Mouse (Mus musculus): ENCODE results near the gene Syf2. TPM values are rescaled to one million over a fixed set of nuclear protein-coding genes. Genes with fewer than 3 reads are reported as not detected.

Syf2 gene
- polyA plus RNA-seq, 2 experiments = 42.9 to 52.6 TPM

DNA sequence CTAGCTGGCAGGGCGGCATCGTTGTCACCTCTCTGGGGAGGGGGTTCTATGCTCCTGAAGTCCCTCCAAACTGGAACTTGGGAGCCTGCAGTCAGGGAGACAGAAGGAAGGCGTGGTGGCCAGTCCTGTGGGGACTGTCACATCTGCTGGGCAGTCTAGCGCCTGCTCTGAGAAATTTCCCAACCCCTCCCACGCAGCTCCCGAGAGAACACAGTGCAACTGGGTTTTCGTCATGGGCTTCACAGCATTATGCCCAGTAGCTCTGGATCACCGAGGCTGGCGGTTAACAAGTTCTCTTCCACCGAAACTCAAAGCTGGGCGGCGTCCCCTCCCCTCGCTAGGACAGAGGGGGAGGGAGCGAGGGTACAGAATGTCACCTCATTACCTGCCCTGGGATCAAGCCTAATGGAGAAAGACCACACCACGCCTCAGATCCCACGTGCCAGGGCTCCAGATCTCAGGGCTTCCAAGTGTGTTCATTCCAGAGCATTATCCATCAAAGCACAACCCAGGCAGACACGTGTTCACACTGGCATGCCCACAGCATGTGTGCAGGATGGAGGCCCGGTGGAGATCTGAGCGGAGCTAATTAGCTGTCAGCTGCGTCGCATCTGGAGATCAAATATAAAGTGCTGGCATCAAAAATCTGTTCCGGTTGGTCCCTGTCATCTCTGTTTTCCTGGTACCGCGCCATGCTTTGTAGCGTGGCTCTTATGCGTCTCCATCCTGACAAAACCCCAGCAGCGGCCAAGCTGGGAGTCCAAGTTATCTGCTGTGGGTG lies 13.2 kb downstream of the Syf2 start:
- ATAC-seq (ENCODE audit: insufficient read depth) (no peak), DNase-seq (ENCODE audit: low read depth in 3 of 3, low spot score in 3 of 3) (no peak)
- no peak overlapping the region for H3K9ac ChIP-seq (replicated peaks)
- H3K9me3 ChIP-seq (ENCODE audit: control insufficient read depth, low read length) = no peaks in the 10 kb centered on the region
- H3K27ac ChIP-seq = no peak overlapping the region
- no peaks in the 10 kb centered on the region for H3K36me3 ChIP-seq (replicated peaks; ENCODE audit: control insufficient read depth, insufficient read depth, low read depth)
- no peak overlapping the region for H3K4me3 ChIP-seq (ENCODE audit: insufficient read depth in 1 of 2, low read depth in 2 of 2, low read length in 2 of 2)
- H3K4me1 ChIP-seq (replicated peaks; ENCODE audit: control insufficient read depth in 2 of 2, insufficient read depth in 2 of 2, low read length in 1 of 2) = peaks cover 0 to 3% of the 10 kb centered on the region in 2 experiments; a peak in 2 of 4 replicates
- TF ChIP-seq EP300 (IDR thresholded peaks at IDR 0.05; ENCODE audit: low read depth) = no peak
- no peak for TF ChIP-seq CTCF (IDR thresholded peaks at IDR 0.05; ENCODE audit: low read depth)
- H3K4me2 ChIP-seq (ENCODE audit: low read depth) = no peak overlapping the region
- H3K27me3 ChIP-seq (ENCODE audit: control insufficient read depth, insufficient read depth, low read length) = peaks cover 4% of the 10 kb centered on the region
- 54% methylated on average over 26 of the region's 27 CpGs for WGBS (ENCODE audit: insufficient replicate concordance)

DNA sequence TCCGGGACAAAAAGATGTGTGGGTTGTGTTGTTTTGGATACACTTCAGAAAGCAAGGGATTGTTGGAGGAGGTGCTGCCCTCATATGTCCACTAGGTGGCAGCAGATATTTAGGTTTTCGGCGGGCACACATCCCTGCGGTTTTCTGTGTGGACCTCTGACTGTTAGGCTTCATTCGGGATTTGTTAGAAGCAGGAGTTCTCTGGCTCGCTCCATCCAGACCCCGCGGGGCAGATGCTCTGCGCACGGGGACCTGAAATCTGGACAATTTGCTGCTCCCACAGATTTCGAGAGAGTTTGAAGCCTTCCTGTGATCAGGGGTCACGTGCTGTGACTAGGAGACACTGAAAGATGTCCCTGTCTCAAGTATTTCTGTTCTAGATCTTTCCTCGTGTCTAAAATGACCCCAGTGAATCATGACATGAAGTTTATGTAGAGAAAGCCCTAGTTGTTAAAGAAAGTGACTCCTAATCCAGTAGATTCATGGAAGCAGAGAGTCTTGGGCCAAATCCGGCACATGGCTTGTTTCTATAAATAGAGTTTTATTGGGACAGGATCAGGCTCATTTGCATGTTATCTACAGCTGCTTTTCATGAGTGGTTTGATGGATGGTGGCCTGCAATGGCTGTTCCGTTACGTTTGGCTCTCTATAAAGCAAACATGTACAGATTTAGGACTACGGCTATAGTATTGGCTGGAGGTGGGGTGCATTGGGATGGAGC lies 15.5 kb downstream of the Syf2 start:
- Histone ChIP-seq H3K4me3 (ENCODE audit: insufficient read depth in 1 of 2, low read depth in 2 of 2, low read length in 2 of 2) (peak overlapping the region in 1 of 2 experiments; percentile 33; a peak in 2 of 4 replicates), H3K4me2 (ENCODE audit: low read depth) (peak overlapping the region; percentile 41), H3K27me3 (ENCODE audit: control insufficient read depth, insufficient read depth, low read length) (peaks cover 4% of the 10 kb centered on the region), H3K9ac (replicated peaks) (no peak overlapping the region), H3K9me3 (ENCODE audit: control insufficient read depth, low read length) (no peaks in the 10 kb centered on the region), H3K4me1 (replicated peaks; ENCODE audit: control insufficient read depth in 2 of 2, insufficient read depth in 2 of 2, low read length in 1 of 2) (peaks cover 0 to 3% of the 10 kb centered on the region in 2 experiments; a peak in 2 of 4 replicates), H3K27ac (no peak overlapping the region), H3K36me3 (replicated peaks; ENCODE audit: control insufficient read depth, insufficient read depth, low read depth) (no peaks in the 10 kb centered on the region)
- ATAC-seq (ENCODE audit: insufficient read depth) (peak; percentile 56; the same call in 1 of the 2 replicates), DNase-seq (ENCODE audit: low read depth in 3 of 3, low spot score in 3 of 3) (peak in 2 of 3 experiments; percentile 39 to 44)
- peak; percentile 94 for TF ChIP-seq CTCF (IDR thresholded peaks at IDR 0.05; ENCODE audit: low read depth)
- no peak for TF ChIP-seq EP300 (IDR thresholded peaks at IDR 0.05; ENCODE audit: low read depth)
- WGBS (ENCODE audit: insufficient replicate concordance) = 8% methylated on average over 17 of the region's 17 CpGs

DNA sequence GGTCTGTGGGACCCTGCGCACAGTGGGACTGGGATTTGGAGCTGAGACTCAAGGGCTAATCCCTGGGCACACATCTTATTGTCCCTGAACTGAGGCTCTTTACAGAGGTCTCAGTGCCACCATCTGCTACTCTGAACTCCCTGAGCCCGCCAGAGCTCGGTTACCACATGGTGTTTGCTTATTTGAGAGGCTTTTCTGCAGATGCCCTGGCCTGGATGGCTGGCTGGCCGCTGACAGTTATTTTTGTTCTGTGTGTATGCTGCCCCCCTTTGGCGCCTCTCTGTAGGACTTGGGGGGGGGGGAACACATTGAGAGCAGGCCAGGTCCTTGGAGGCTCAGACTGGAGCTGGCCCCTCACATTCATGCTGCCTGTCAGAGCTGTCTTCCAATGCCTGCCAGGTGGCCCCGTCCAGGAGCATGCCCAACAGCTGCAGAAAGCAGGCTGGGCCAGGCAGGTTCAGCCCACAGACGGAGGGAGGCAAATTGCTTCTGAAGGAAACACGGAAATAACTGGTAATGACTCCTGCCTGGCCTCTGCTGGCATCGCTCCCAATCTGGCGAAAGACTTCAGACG lies 19.9 kb downstream of the Syf2 start:
- peaks cover 0 to 3% of the 10 kb centered on the region in 2 experiments; a peak in 2 of 4 replicates for H3K4me1 ChIP-seq (replicated peaks; ENCODE audit: control insufficient read depth in 2 of 2, insufficient read depth in 2 of 2, low read length in 1 of 2)
- H3K9me3 ChIP-seq (ENCODE audit: control insufficient read depth, low read length) = no peaks in the 10 kb centered on the region
- TF ChIP-seq CTCF (IDR thresholded peaks at IDR 0.05; ENCODE audit: low read depth) = peak; percentile 15; the same call in 1 of the 2 replicates
- no peak for TF ChIP-seq EP300 (IDR thresholded peaks at IDR 0.05; ENCODE audit: low read depth)
- no peak for DNase-seq (ENCODE audit: low read depth in 3 of 3, low spot score in 3 of 3)
- 48% methylated on average over 11 of the region's 11 CpGs for WGBS (ENCODE audit: insufficient replicate concordance)
- H3K36me3 ChIP-seq (replicated peaks; ENCODE audit: control insufficient read depth, insufficient read depth, low read depth) = no peaks in the 10 kb centered on the region
- H3K27ac ChIP-seq = no peak overlapping the region
- no peak for ATAC-seq (ENCODE audit: insufficient read depth)
- H3K4me2 ChIP-seq (ENCODE audit: low read depth) = no peak overlapping the region
- no peak overlapping the region for H3K9ac ChIP-seq (replicated peaks)
- H3K27me3 ChIP-seq (ENCODE audit: control insufficient read depth, insufficient read depth, low read length) = no peaks in the 10 kb centered on the region
- no peak overlapping the region for H3K4me3 ChIP-seq (ENCODE audit: insufficient read depth in 1 of 2, low read depth in 2 of 2, low read length in 2 of 2)

DNA sequence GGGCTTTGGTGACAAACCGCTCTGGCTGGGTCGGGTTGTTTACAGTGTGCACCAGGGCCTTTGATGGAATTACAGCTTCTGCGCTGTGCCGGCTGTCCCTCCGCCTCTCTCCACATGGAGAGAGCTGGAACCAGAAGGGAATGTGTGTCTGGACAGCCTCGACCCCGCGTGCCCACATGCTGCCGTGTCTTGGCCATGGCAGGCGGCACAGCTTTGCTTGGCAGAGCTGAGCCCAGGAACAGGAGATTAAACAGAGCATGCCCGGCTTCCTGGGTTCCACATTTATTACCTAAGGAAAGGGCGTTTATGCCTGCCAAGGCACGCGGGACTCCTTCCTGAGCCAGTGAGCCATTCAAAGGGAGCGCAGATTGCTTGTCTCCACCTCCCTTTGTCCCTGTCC lies 23.8 kb downstream of the Syf2 start:
- no peak for TF ChIP-seq EP300 (IDR thresholded peaks at IDR 0.05; ENCODE audit: low read depth)
- TF ChIP-seq CTCF (IDR thresholded peaks at IDR 0.05; ENCODE audit: low read depth) = no peak
- 40% methylated on average over 15 of the region's 15 CpGs for WGBS (ENCODE audit: insufficient replicate concordance)
- Histone ChIP-seq H3K4me2 (ENCODE audit: low read depth) (no peak overlapping the region), H3K9ac (replicated peaks) (no peak overlapping the region), H3K4me3 (ENCODE audit: insufficient read depth in 1 of 2, low read depth in 2 of 2, low read length in 2 of 2) (no peak overlapping the region), H3K4me1 (replicated peaks; ENCODE audit: control insufficient read depth in 2 of 2, insufficient read depth in 2 of 2, low read length in 1 of 2) (peaks cover 3 to 6% of the 10 kb centered on the region in 2 experiments; a peak in 3 of 4 replicates), H3K27me3 (ENCODE audit: control insufficient read depth, insufficient read depth, low read length) (no peaks in the 10 kb centered on the region; the same call in none of the 2 replicates), H3K36me3 (replicated peaks; ENCODE audit: control insufficient read depth, insufficient read depth, low read depth) (no peaks in the 10 kb centered on the region), H3K9me3 (ENCODE audit: control insufficient read depth, low read length) (no peaks in the 10 kb centered on the region), H3K27ac (no peak overlapping the region)
- no peak for ATAC-seq (ENCODE audit: insufficient read depth)
- DNase-seq (ENCODE audit: low read depth in 3 of 3, low spot score in 3 of 3) = no peak
